Mouse (Mus musculus) forebrain, embryonic 16.5 days (tissue): ENCODE data around the gene Trabd. TPM values are rescaled to one million over a fixed set of nuclear protein-coding genes. Genes with fewer than 3 reads are reported as not detected.

Experiments
- ATAC-seq: fragments of 200-750 bp; cut with Nextera tagmentation; 2 replicates; pipeline ENCODE4 v1.8.0; 2017; ENCODE audit warnings: mild to moderate bottlenecking, moderate library complexity
- H3K27ac ChIP-seq: fragments of 300-500 bp; sonication (generic); 2 replicates; pipeline ENCODE4 v1.5.1; 2014; ENCODE audit warnings: low read length, control low read depth
- H3K27me3 ChIP-seq: fragments of 300-500 bp; sonication (generic); replicated peaks from 2 replicates; pipeline ENCODE4 v1.6.1; 2014; ENCODE audit warnings: low read length; ENCODE audit not compliant: control insufficient read depth, insufficient read depth
- H3K36me3 ChIP-seq: fragments of 300-500 bp; sonication (generic); 2 replicates; pipeline ENCODE4 v1.6.1; 2014; ENCODE audit not compliant: control insufficient read depth, insufficient read depth
- H3K4me1 ChIP-seq: fragments of 300-500 bp; sonication (generic); replicated peaks from 2 replicates; pipeline ENCODE4 v1.6.1; 2014; ENCODE audit warnings: low read length; ENCODE audit not compliant: control insufficient read depth, insufficient read depth
- H3K4me2 ChIP-seq: fragments of 300-500 bp; sonication (generic); 2 replicates; pipeline ENCODE4 v1.6.1; 2014; ENCODE audit warnings: mild to moderate bottlenecking, low read length, control low read depth
- H3K4me3 ChIP-seq: fragments of 300-500 bp; sonication (generic); replicated peaks from 2 replicates; pipeline ENCODE4 v1.5.1; 2014; ENCODE audit warnings: mild to moderate bottlenecking, low read length, control low read depth
- H3K9ac ChIP-seq: fragments of 300-500 bp; sonication (generic); replicated peaks from 2 replicates; pipeline ENCODE4 v1.6.1; 2014; ENCODE audit warnings: low read depth, low read length, control low read depth
- H3K9me3 ChIP-seq: fragments of 300-500 bp; sonication (generic); 2 replicates; pipeline ENCODE4 v1.6.1; 2016; ENCODE audit warnings: low read length; ENCODE audit not compliant: control insufficient read depth
- WGBS: fragments of 180-500 bp; shearing (Covaris S2); extraction: QIAGEN DNeasy Blood & Tissue Kit; methylation state at CpG from one replicate; pipeline ENCODE4 v1.1.7; 2014; 5-methylcytosine and 5-hydroxymethylcytosine counted together
- polyA plus RNA-seq: library from polyadenylated mRNA; unstranded; fragments of >200 nt; fragmentation: Nextera tagmentation; extraction: Ambion mirVana; gene quantifications from 2 replicates; pipeline ENCODE4 v1.2.1, GENCODE M21; 2015

Trabd gene
- polyA plus RNA-seq, 1 experiment from 2014 or later, result 39.8 TPM

DNA sequence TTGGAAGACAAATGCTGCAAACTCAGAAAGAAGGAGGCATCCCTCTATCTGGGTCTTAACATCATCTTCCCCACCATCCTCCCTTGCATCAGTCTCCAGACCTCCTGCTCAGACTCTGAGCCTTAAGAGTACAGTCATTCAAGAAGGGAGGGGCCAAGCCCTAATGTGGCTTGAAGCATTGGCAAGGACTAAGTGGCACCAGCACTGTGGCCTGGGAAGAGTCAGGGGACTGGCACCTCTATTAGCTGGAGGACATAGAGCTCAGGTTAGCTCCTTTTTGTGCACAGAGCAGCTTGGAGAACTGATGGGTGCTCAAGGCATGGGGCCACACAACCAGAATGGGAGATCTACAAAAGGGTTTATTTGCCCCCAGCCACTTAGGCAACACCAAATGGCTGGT lies 55.3 kb downstream of the Trabd start:
- Histone ChIP-seq H3K4me2 (no peak overlapping the region), H3K4me1 (peaks cover 17% of the 10 kb centered on the region), H3K9ac (no peak overlapping the region), H3K4me3 (no peak overlapping the region), H3K36me3 (no peaks in the 10 kb centered on the region), H3K27ac (no peak overlapping the region), H3K9me3 (no peaks in the 10 kb centered on the region), H3K27me3 (no peaks in the 10 kb centered on the region)
- ATAC-seq, result no peak

DNA sequence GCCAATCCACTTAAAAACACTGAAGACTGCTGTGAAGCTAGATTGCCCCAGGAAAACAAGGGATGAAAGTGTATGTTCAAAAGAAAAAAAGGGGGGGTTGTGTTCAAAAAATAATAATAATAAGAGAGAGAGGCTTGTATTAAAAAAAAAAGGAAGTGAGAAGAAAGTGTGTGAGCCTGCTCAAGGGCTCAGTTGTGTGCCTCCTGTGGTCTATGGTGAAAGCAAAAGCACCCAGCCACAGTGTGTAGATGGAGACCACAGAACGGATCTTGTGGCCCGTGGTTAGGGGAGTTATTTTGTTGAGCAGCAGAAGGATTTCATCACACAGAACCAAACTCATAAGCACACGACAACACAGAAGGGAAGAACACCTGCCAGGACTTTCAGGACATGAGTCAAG lies 56.4 kb downstream of the Trabd start:
- Histone ChIP-seq H3K36me3 (no peaks in the 10 kb centered on the region), H3K9ac (no peak overlapping the region), H3K4me1 (peaks cover 17% of the 10 kb centered on the region), H3K4me3 (no peak overlapping the region), H3K4me2 (no peak overlapping the region), H3K27ac (no peak overlapping the region), H3K27me3 (no peaks in the 10 kb centered on the region), H3K9me3 (no peaks in the 10 kb centered on the region)
- 97% methylated on average over 3 of the region's 3 CpGs for WGBS
- no peak for ATAC-seq

Other genes with a start within 250 kb of the Trabd start
- gene Pim3, start 212.9 kb upstream of the Trabd start, polyA plus RNA-seq, result 58.2 and 70.7 TPM in 2 replicates
- 0.07 and 0.08 TPM in 2 replicates for gene Ttll8, start 120.7 kb upstream of the Trabd start, polyA plus RNA-seq
- gene Mlc1, start 96.1 kb upstream of the Trabd start, polyA plus RNA-seq, result 33.5 and 36.4 TPM in 2 replicates
- not detected in 2 replicates for gene Mov10l1, start 92.2 kb upstream of the Trabd start, polyA plus RNA-seq
- 2.6 and 4.9 TPM in 2 replicates for gene Panx2, start 15.4 kb upstream of the Trabd start, polyA plus RNA-seq
- gene Selenoo, start 14.0 kb downstream of the Trabd start, polyA plus RNA-seq, result 22.2 and 24.2 TPM in 2 replicates
- 16.8 and 22.1 TPM in 2 replicates for gene Tubgcp6, start 48.0 kb downstream of the Trabd start, polyA plus RNA-seq
- gene Hdac10, start 53.6 kb downstream of the Trabd start, polyA plus RNA-seq, result 39.5 and 46.0 TPM in 2 replicates
- gene Mapk12, start 65.6 kb downstream of the Trabd start, polyA plus RNA-seq, result 4.1 and 5.7 TPM in 2 replicates
- 39.1 and 46.8 TPM in 2 replicates for gene Mapk11, start 74.5 kb downstream of the Trabd start, polyA plus RNA-seq
- gene Plxnb2, start 105.7 kb downstream of the Trabd start, polyA plus RNA-seq, result 112 and 126 TPM in 2 replicates
- gene Dennd6b, start 121.4 kb downstream of the Trabd start, polyA plus RNA-seq, result 60.7 and 83.2 TPM in 2 replicates
- 77.8 and 90.8 TPM in 2 replicates for gene Ppp6r2, start 136.4 kb downstream of the Trabd start, polyA plus RNA-seq
- gene Sbf1, start 240.2 kb downstream of the Trabd start, polyA plus RNA-seq, result 81.8 and 97.2 TPM in 2 replicates
- gene Adm2, start 247.6 kb downstream of the Trabd start, polyA plus RNA-seq, result not detected in 2 replicates